Mouse (Mus musculus): ENCODE measurements at regions not wholly inside any gene's neighbourhood (a gene's known extent, or its start where the extent isn't known, plus 50 kb on each side); places are given as distances from the start of the nearest gene placed in this dataset.

DNA sequence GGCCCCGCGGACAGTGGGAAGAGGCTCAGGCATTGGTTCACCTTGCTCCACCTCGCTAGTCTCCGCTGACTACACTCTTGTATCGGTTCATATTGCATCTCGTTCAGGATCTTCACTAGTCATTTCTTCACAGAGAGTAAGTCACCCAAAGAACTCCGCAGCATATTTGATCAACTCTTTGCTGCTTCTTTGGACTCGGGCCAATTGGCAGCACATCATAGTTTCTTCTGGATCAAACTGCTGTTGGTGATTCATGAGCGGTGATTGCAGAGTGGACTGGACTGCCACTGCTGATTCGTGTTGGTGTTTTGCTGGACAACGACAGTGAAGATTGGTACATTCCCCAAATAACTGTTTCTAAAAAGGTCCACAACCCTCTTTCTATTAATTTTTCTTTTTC lies 98.4 kb upstream of the Mb21d2 start:
- Histone ChIP-seq H3K9me3 (no peaks in the 10 kb centered on the region), H3K27me3 (no peaks in the 10 kb centered on the region), H3K9ac (no peak overlapping the region), H3K27ac (no peak overlapping the region), H3K4me1 (no peaks in the 10 kb centered on the region), H3K36me3 (no peaks in the 10 kb centered on the region), H3K4me3 (no peak overlapping the region), H3K4me2 (no peak overlapping the region)
- no peak for ATAC-seq (ENCODE audit: insufficient number of reproducible peaks, insufficient read depth, low FRiP score, low TSS enrichment, low read depth)
- WGBS = 91% methylated on average over 11 of the region's 11 CpGs

DNA sequence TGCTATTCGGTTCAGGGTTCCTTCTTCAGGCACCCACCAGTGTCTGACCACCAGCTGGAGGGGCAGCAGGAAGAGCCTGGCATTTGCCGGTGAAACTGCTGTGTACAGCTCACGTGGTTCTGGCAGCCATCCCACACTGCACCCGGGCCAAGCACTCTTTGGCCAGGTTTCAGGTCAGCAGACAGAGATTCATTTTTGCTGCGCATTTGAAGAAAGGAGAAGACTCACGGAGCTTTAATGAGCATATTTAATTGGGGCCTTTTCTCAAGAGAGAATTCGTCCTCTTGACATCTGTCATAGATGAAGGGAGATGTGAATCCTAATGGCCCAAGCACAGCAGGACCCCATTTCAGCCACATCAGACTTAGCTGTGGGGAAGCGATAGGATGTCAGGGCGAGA lies 71.8 kb upstream of the Mb21d2 start:
- Histone ChIP-seq H3K36me3 (no peaks in the 10 kb centered on the region), H3K27ac (no peak overlapping the region), H3K4me1 (no peaks in the 10 kb centered on the region), H3K9me3 (no peaks in the 10 kb centered on the region), H3K9ac (no peak overlapping the region), H3K4me2 (no peak overlapping the region), H3K4me3 (no peak overlapping the region), H3K27me3 (no peaks in the 10 kb centered on the region)
- ATAC-seq (ENCODE audit: insufficient number of reproducible peaks, insufficient read depth, low FRiP score, low TSS enrichment, low read depth) = no peak
- 80% methylated on average over 9 of the region's 9 CpGs for WGBS

DNA sequence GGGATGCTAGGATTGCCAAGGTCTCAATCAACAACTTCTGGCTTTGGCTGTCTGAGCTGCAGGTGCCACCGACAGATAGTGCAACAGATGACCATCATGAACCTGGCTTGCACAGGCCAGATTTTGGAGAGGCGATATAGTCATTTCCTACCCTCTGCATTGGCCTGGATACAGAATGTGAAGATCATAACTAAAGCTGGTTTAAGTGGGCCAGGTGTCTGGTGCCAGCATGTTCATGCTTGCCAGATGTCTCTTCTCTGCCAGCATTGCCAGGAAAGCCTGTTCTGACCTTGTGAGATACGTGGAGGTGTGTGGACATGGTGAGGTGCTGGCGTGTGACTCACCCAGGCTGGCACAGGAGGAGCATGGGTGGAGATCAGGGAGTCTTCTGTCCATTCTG lies 70.2 kb upstream of the Mb21d2 start:
- H3K9ac ChIP-seq = no peak overlapping the region
- no peak overlapping the region for H3K27ac ChIP-seq
- no peak for ATAC-seq (ENCODE audit: insufficient number of reproducible peaks, insufficient read depth, low FRiP score, low TSS enrichment, low read depth)
- H3K4me1 ChIP-seq = no peaks in the 10 kb centered on the region
- no peak overlapping the region for H3K4me2 ChIP-seq
- H3K27me3 ChIP-seq = no peaks in the 10 kb centered on the region
- H3K36me3 ChIP-seq = no peaks in the 10 kb centered on the region
- H3K4me3 ChIP-seq = no peak overlapping the region
- WGBS = 84% methylated on average over 4 of the region's 4 CpGs
- no peaks in the 10 kb centered on the region for H3K9me3 ChIP-seq

DNA sequence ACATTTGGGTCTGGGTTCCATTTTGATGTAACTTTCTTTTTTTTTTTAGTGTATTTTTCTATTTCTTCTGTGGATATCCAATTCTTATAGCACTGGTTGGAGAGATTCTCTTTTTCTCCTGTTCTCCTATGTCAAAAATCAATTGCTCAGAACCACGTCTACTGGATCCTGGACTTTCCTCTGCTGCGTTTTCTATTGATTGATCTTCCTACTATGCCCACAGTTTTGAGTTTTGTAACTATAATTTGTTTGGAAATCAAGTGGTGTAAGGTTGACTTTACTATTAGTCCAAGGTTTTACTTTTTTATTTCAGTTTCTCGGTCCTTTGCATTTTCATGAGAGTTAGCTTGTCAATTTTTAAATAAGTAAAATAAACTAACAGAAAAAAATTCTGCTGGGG lies 67.2 kb upstream of the Mb21d2 start:
- 87% methylated on average over 3 of the region's 3 CpGs for WGBS
- no peak for ATAC-seq (ENCODE audit: insufficient number of reproducible peaks, insufficient read depth, low FRiP score, low TSS enrichment, low read depth)
- H3K4me2 ChIP-seq = no peak overlapping the region
- no peak overlapping the region for H3K9ac ChIP-seq
- no peaks in the 10 kb centered on the region for H3K4me1 ChIP-seq
- no peak overlapping the region for H3K4me3 ChIP-seq
- no peaks in the 10 kb centered on the region for H3K36me3 ChIP-seq
- H3K9me3 ChIP-seq = no peaks in the 10 kb centered on the region
- H3K27ac ChIP-seq = no peak overlapping the region
- H3K27me3 ChIP-seq = no peaks in the 10 kb centered on the region

DNA sequence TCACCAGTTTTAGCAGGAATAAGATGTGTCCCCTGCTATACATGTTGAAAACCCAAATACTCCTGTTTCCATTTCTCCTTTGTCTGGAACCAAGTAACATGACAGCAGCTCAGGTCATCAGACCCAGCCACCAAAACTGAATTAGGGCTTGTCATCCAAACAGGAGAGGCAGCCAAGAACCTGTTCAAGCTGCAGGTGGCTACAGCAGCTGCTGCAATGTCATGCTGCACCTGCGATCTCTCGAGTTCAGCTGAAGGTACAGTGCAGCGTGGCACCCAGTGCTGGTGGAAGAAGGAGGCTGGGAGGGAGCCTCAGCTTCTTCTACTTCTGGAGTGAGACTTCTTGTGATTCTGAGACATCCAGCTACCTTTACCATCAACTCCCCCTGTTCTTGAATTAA lies 61.2 kb upstream of the Mb21d2 start:
- WGBS = 77% methylated on average over 3 of the region's 3 CpGs
- no peak overlapping the region for H3K27ac ChIP-seq
- no peaks in the 10 kb centered on the region for H3K36me3 ChIP-seq
- H3K27me3 ChIP-seq = 0 out of 2 replicates have a peak, but pooled peaks cover 3% of the 10 kb centered on the region
- H3K4me2 ChIP-seq = no peak overlapping the region
- no peaks in the 10 kb centered on the region for H3K4me1 ChIP-seq
- H3K9me3 ChIP-seq = no peaks in the 10 kb centered on the region
- ATAC-seq (ENCODE audit: insufficient number of reproducible peaks, insufficient read depth, low FRiP score, low TSS enrichment, low read depth) = no peak
- no peak overlapping the region for H3K4me3 ChIP-seq
- no peak overlapping the region for H3K9ac ChIP-seq

DNA sequence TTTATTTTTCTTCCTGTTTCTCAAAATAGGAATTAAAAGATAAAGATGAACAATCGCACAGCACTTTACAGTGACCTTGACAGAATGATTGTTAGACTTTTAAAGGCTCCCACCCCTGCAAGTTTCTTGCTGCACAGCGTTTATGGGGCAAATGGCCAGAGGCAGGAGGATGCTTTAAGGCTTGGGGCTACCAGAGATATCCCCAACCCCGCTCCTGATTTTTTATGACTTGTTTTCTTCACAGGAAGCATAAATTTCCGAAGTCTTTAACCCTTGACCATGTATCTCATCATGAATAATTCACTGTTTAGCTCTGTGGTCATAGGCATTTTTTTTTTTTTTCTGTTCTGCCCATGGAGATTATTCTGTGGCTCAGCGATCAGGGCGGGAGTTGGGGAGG lies 55.5 kb upstream of the Mb21d2 start:
- WGBS = 35% methylated on average over 6 of the region's 6 CpGs
- no peaks in the 10 kb centered on the region for H3K36me3 ChIP-seq
- H3K27me3 ChIP-seq = peaks cover 3% of the 10 kb centered on the region; the same call in 1 of the 2 replicates
- H3K27ac ChIP-seq = no peak overlapping the region
- H3K9me3 ChIP-seq = no peaks in the 10 kb centered on the region
- H3K4me3 ChIP-seq = no peak overlapping the region
- no peak overlapping the region for H3K4me2 ChIP-seq
- no peak for ATAC-seq (ENCODE audit: insufficient number of reproducible peaks, insufficient read depth, low FRiP score, low TSS enrichment, low read depth)
- H3K4me1 ChIP-seq = no peaks in the 10 kb centered on the region
- no peak overlapping the region for H3K9ac ChIP-seq

DNA sequence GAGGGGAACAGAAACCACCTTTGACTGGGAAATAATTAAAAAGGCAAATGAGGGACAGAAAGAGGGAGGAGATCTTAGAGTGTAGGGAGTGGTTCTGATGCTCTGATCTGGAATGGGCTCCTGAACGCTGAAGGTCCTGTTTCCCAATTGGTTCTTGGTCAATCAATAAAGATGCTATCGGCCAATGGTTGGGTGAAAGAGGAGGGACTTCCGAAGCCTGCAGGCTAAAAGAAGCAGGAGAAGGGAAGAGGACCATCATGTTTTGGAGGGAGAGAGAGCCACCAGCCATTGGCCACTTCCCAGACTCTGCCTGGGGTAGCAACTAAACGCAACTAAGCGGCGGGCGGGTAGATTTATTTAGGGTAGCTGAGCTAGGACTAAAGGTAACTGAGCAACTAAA lies 53.4 kb upstream of the Mb21d2 start:
- no peak overlapping the region for H3K9ac ChIP-seq
- WGBS = 81% methylated on average over 7 of the region's 7 CpGs
- no peak overlapping the region for H3K27ac ChIP-seq
- peaks cover 3% of the 10 kb centered on the region; the same call in 1 of the 2 replicates for H3K27me3 ChIP-seq
- H3K36me3 ChIP-seq = no peaks in the 10 kb centered on the region
- no peaks in the 10 kb centered on the region for H3K9me3 ChIP-seq
- H3K4me1 ChIP-seq = no peaks in the 10 kb centered on the region
- H3K4me3 ChIP-seq = no peak overlapping the region
- no peak overlapping the region for H3K4me2 ChIP-seq
- no peak for ATAC-seq (ENCODE audit: insufficient number of reproducible peaks, insufficient read depth, low FRiP score, low TSS enrichment, low read depth)
